In genomic region chr6:113388960-113389359, GRCm38 (mm10) we compare ENCODE assay signal across 15 mouse cellular contexts. TPM values are rescaled to one million over a fixed set of nuclear protein-coding genes. Genes with fewer than 3 reads are reported as not detected.
DNase-seq lines count a peak whose midpoint lies in the region; ATAC-seq and TF ChIP-seq lines count a peak whose summit lies in the region.
"Had no signal": no experiment of that assay in that cellular context is flagged by ENCODE, and none has a peak within 500 bp of the region (broad histone marks: within the 10 kb centered on the region; RNA-seq: fewer than 3 reads in every experiment).

Gene Ttll3 (plus strand): TSS chr6:113389260.

- no peak within 1 kb of the TSS for H3K4me2 ChIP-seq in hindbrain, embryonic 13.5 days
- H3K4me2 ChIP-seq in hindbrain, embryonic 14.5 days (replicated peaks), result no peak within 1 kb of the TSS
- no peak within 1 kb of the TSS for H3K4me2 ChIP-seq in lung, postnatal 0 days (replicated peaks; ENCODE audit: low read depth, low read length)
- no peak within 1 kb of the TSS for H3K4me2 ChIP-seq in midbrain, embryonic 16.5 days (ENCODE audit: low read length)
- H3K4me2 ChIP-seq in forebrain, embryonic 11.5 days (ENCODE audit: low read depth, low read length, severe bottlenecking), result no peak within 1 kb of the TSS
- H3K4me2 ChIP-seq: forebrain, embryonic 12.5 days; hindbrain, embryonic 12.5 days; neural tube, embryonic 12.5 days had no signal

- peaks cover 39% of the 10 kb centered on the region for H3K4me1 ChIP-seq in hindbrain, embryonic 13.5 days (replicated peaks)
- peaks cover 9% of the 10 kb centered on the region; the same call in 1 of the 2 replicates for H3K4me1 ChIP-seq in hindbrain, embryonic 14.5 days (replicated peaks; ENCODE audit: control insufficient read depth, insufficient read depth, low read length)
- H3K4me1 ChIP-seq in lung, postnatal 0 days (ENCODE audit: insufficient read depth, low read depth, low read length), result no peaks in the 10 kb centered on the region
- H3K4me1 ChIP-seq in bone marrow, adult 2 months (ENCODE audit: control insufficient read depth, insufficient read depth, low read length), result no peaks in the 10 kb centered on the region; the same call in 1 of the 2 replicates
- H3K4me1 ChIP-seq in midbrain, embryonic 16.5 days (ENCODE audit: control insufficient read depth, insufficient read depth, low read length), result peaks cover 8% of the 10 kb centered on the region
- H3K4me1 ChIP-seq in forebrain, embryonic 11.5 days (replicated peaks; ENCODE audit: control insufficient read depth, insufficient read depth, low read length), result peaks cover 2% of the 10 kb centered on the region; the same call in 1 of the 2 replicates

- no peaks in the 10 kb centered on the region for H3K27me3 ChIP-seq in hindbrain, embryonic 13.5 days
- no peaks in the 10 kb centered on the region for H3K27me3 ChIP-seq in hindbrain, embryonic 14.5 days (ENCODE audit: control insufficient read depth, insufficient read depth, low read length)
- no peaks in the 10 kb centered on the region for H3K27me3 ChIP-seq in lung, postnatal 0 days (replicated peaks; ENCODE audit: insufficient read depth, low read length)
- no peaks in the 10 kb centered on the region for H3K27me3 ChIP-seq in midbrain, embryonic 16.5 days (ENCODE audit: control insufficient read depth, insufficient read depth, low read depth, low read length)
- H3K27me3 ChIP-seq in forebrain, embryonic 11.5 days (ENCODE audit: control insufficient read depth, insufficient read depth, low read length), result no peaks in the 10 kb centered on the region
- H3K27me3 ChIP-seq: forebrain, embryonic 12.5 days; neural tube, embryonic 12.5 days had no signal

- H3K9me3 ChIP-seq in hindbrain, embryonic 13.5 days, result no peaks in the 10 kb centered on the region
- H3K9me3 ChIP-seq in hindbrain, embryonic 14.5 days (ENCODE audit: control insufficient read depth, low read length), result no peaks in the 10 kb centered on the region
- no peaks in the 10 kb centered on the region for H3K9me3 ChIP-seq in lung, postnatal 0 days (ENCODE audit: low read length)
- H3K9me3 ChIP-seq in midbrain, embryonic 16.5 days (replicated peaks; ENCODE audit: control insufficient read depth, low read length, poor library complexity, severe bottlenecking), result no peaks in the 10 kb centered on the region
- no peaks in the 10 kb centered on the region for H3K9me3 ChIP-seq in forebrain, embryonic 11.5 days (ENCODE audit: control insufficient read depth, low read length)
- H3K9me3 ChIP-seq: forebrain, embryonic 12.5 days; hindbrain, embryonic 12.5 days; neural tube, embryonic 12.5 days had no signal

- WGBS in hindbrain, embryonic 13.5 days, result 86% methylated on average over 8 of the region's 8 CpGs
- WGBS in hindbrain, embryonic 14.5 days, result 78% methylated on average over 8 of the region's 8 CpGs
- 65% methylated on average over 8 of the region's 8 CpGs for WGBS in lung, postnatal 0 days
- 82% methylated on average over 8 of the region's 8 CpGs for WGBS in bone marrow, adult 2 months
- 79% methylated on average over 8 of the region's 8 CpGs for WGBS in midbrain, embryonic 16.5 days
- 84% methylated on average over 8 of the region's 8 CpGs for WGBS in forebrain, embryonic 11.5 days

- H3K9ac ChIP-seq in hindbrain, embryonic 13.5 days, result no peak within 1 kb of the TSS; the same call in 1 of the 2 replicates
- no peak within 1 kb of the TSS for H3K9ac ChIP-seq in hindbrain, embryonic 14.5 days
- H3K9ac ChIP-seq in lung, postnatal 0 days (replicated peaks; ENCODE audit: low read depth), result no peak within 1 kb of the TSS
- no peak within 1 kb of the TSS for H3K9ac ChIP-seq in midbrain, embryonic 16.5 days (ENCODE audit: low read depth, low read length)
- no peak within 1 kb of the TSS for H3K9ac ChIP-seq in forebrain, embryonic 11.5 days (ENCODE audit: low read length)
- H3K9ac ChIP-seq: forebrain, embryonic 12.5 days; hindbrain, embryonic 12.5 days; neural tube, embryonic 12.5 days had no signal

- H3K4me3 ChIP-seq in hindbrain, embryonic 13.5 days, result no peak within 1 kb of the TSS
- H3K4me3 ChIP-seq in hindbrain, embryonic 14.5 days (replicated peaks; ENCODE audit: low read length), result no peak within 1 kb of the TSS
- H3K4me3 ChIP-seq in lung, postnatal 0 days (ENCODE audit: low read depth, low read length), result no peak within 1 kb of the TSS
- no peak within 1 kb of the TSS for H3K4me3 ChIP-seq in bone marrow, adult 2 months (replicated peaks; ENCODE audit: control insufficient read depth, low read depth, low read length)
- H3K4me3 ChIP-seq in midbrain, embryonic 16.5 days (ENCODE audit: low read depth, low read length), result no peak within 1 kb of the TSS
- H3K4me3 ChIP-seq in forebrain, embryonic 11.5 days (ENCODE audit: low read depth, low read length), result no peak within 1 kb of the TSS
- H3K4me3 ChIP-seq: forebrain, embryonic 12.5 days; hindbrain, embryonic 12.5 days; neural tube, embryonic 12.5 days had no signal

- no peak for TF ChIP-seq EP300 in lung, postnatal 0 days (IDR thresholded peaks at IDR 0.05)

- no peak for TF ChIP-seq CTCF in lung, postnatal 0 days (IDR thresholded peaks at IDR 0.05)
- no peak for TF ChIP-seq CTCF in bone marrow, adult 2 months (IDR thresholded peaks at IDR 0.05; ENCODE audit: control insufficient read depth, insufficient read depth, low read length)

- H3K27ac ChIP-seq in hindbrain, embryonic 13.5 days, result no peak within 1 kb of the TSS
- H3K27ac ChIP-seq in hindbrain, embryonic 14.5 days, result no peak within 1 kb of the TSS
- no peak within 1 kb of the TSS for H3K27ac ChIP-seq in lung, postnatal 0 days (ENCODE audit: low read length)
- H3K27ac ChIP-seq in bone marrow, adult 2 months (ENCODE audit: control insufficient read depth, insufficient read depth, low read depth, low read length, poor library complexity), result no peak within 1 kb of the TSS
- no peak within 1 kb of the TSS for H3K27ac ChIP-seq in midbrain, embryonic 16.5 days (ENCODE audit: low read length)
- H3K27ac ChIP-seq in forebrain, embryonic 11.5 days (ENCODE audit: low read depth, low read length), result no peak within 1 kb of the TSS
- H3K27ac ChIP-seq: forebrain, embryonic 12.5 days; hindbrain, embryonic 12.5 days; neural tube, embryonic 12.5 days had no signal

- no peak for DNase-seq in hindbrain, embryonic 14.5 days (ENCODE audit: low spot score)
- no peak for DNase-seq in lung, postnatal 0 days (ENCODE audit: low spot score)
- DNase-seq in lung, postnatal 14 days, result no peak
- no peak for DNase-seq in gastrocnemius, postnatal 25 days
- DNase-seq in forebrain, embryonic 11.5 days (ENCODE audit: low spot score), result no peak
- DNase-seq: B cell, adult 2 months; heart, adult 11 months; kidney, postnatal 25 days; spleen, adult 18-20 months had no signal

- TF ChIP-seq POLR2A in bone marrow, adult 2 months (IDR thresholded peaks at IDR 0.05; ENCODE audit: borderline replicate concordance, control insufficient read depth, low read depth, low read length), result no peak

- peaks cover 69% of the 10 kb centered on the region for H3K36me3 ChIP-seq in hindbrain, embryonic 13.5 days
- peaks cover 71% of the 10 kb centered on the region for H3K36me3 ChIP-seq in hindbrain, embryonic 14.5 days (replicated peaks; ENCODE audit: control insufficient read depth, insufficient read depth)
- peaks cover 45% of the 10 kb centered on the region for H3K36me3 ChIP-seq in lung, postnatal 0 days (ENCODE audit: insufficient read depth, low read length)
- H3K36me3 ChIP-seq in midbrain, embryonic 16.5 days (ENCODE audit: control insufficient read depth, insufficient read depth, low read length), result peaks cover 35% of the 10 kb centered on the region
- H3K36me3 ChIP-seq in forebrain, embryonic 11.5 days (ENCODE audit: control insufficient read depth, insufficient read depth, low read length), result peaks cover 11% of the 10 kb centered on the region; the same call in 1 of the 2 replicates

- no peak for ATAC-seq in hindbrain, embryonic 13.5 days (ENCODE audit: low FRiP score)
- no peak for ATAC-seq in hindbrain, embryonic 14.5 days (ENCODE audit: low FRiP score)
- ATAC-seq in lung, postnatal 0 days, result no peak
- ATAC-seq in midbrain, embryonic 16.5 days, result no peak
- no peak for ATAC-seq in forebrain, embryonic 11.5 days (replicated peaks; ENCODE audit: low FRiP score)

RNA-seq across cellular contexts. Expression of gene Ttll3, which starts in this region (rescaled TPM):
- 11.8 TPM in 2 replicates for polyA plus RNA-seq in hindbrain, embryonic 13.5 days (2015; fragmentation: Nextera tagmentation; extraction: Ambion mirVana)
- 7.0 and 8.1 TPM in 2 replicates for polyA plus RNA-seq in hindbrain, embryonic 14.5 days (2014; fragmentation: Nextera tagmentation; extraction: Ambion mirVana)
- polyA plus RNA-seq in lung, postnatal 0 days (2015; fragmentation: Nextera tagmentation; extraction: Ambion mirVana), result 11.5 and 12.4 TPM in 2 replicates
- 11.9 and 27.7 TPM in 2 replicates for polyA plus RNA-seq in bone marrow, adult 2 months (2011; ENCODE audit: insufficient read depth, insufficient read length, low replicate concordance, missing spikeins)
- 13.2 and 15.8 TPM in 2 replicates for polyA plus RNA-seq in midbrain, embryonic 16.5 days (2015; fragmentation: Nextera tagmentation; extraction: Ambion mirVana)
- total RNA-seq in gastrocnemius, postnatal 25 days (2021), result 1 to 10 TPM; 1.6 to 1.7 TPM
- polyA plus RNA-seq in forebrain, embryonic 11.5 days (2014; fragmentation: Nextera tagmentation; extraction: Ambion mirVana), result 5.1 and 6.0 TPM in 2 replicates
